Mouse (Mus musculus): Measurements from ENCODE around the gene Ndufs6.

Ndufs6 gene

GRCm38 (mm10) chr13:73306085-73306410 lies 22.3 kb downstream of the Ndufs6 start:
- DNase-seq (ENCODE audit: low spot score) = no peak

- DNase-seq (ENCODE audit: low spot score) = no peak
Measured at GRCm38 (mm10) chr13:73305398-73306084, 22.8 kb downstream of the Ndufs6 start.

- no peak for DNase-seq (ENCODE audit: low spot score)
Measured at GRCm38 (mm10) chr13:73304729-73305128, 23.6 kb downstream of the Ndufs6 start.

GRCm38 (mm10) chr13:73299322-73299721 lies 29.0 kb downstream of the Ndufs6 start:
- no peak for DNase-seq (ENCODE audit: low spot score)

GRCm38 (mm10) chr13:73298717-73299116 lies 29.6 kb downstream of the Ndufs6 start:
- no peak for DNase-seq (ENCODE audit: low spot score)

GRCm38 (mm10) chr13:73291102-73291501 lies 37.2 kb downstream of the Ndufs6 start:
- DNase-seq (ENCODE audit: low spot score) = no peak

GRCm38 (mm10) chr13:73290206-73290605 lies 38.1 kb downstream of the Ndufs6 start:
- no peak for DNase-seq (ENCODE audit: low spot score)

GRCm38 (mm10) chr13:73283534-73283933 lies 44.8 kb downstream of the Ndufs6 start:
- DNase-seq (ENCODE audit: low spot score) = no peak

GRCm38 (mm10) chr13:73282407-73282806 lies 45.9 kb downstream of the Ndufs6 start:
- DNase-seq (ENCODE audit: low spot score) = no peak

- no peak for DNase-seq (ENCODE audit: low spot score)
Measured at GRCm38 (mm10) chr13:73279196-73279595, 49.1 kb downstream of the Ndufs6 start.

GRCm38 (mm10) chr13:73277797-73278196 lies 50.5 kb downstream of the Ndufs6 start:
- DNase-seq (ENCODE audit: low spot score) = no peak

- DNase-seq (ENCODE audit: low spot score) = no peak
Measured at GRCm38 (mm10) chr13:73277361-73277760, 51.0 kb downstream of the Ndufs6 start.

GRCm38 (mm10) chr13:73273536-73273935 lies 54.8 kb downstream of the Ndufs6 start:
- DNase-seq (ENCODE audit: low spot score) = no peak

- DNase-seq (ENCODE audit: low spot score) = no peak
Measured at GRCm38 (mm10) chr13:73272794-73273282, 55.5 kb downstream of the Ndufs6 start.

GRCm38 (mm10) chr13:73271336-73272242 lies 56.8 kb downstream of the Ndufs6 start:
- DNase-seq (ENCODE audit: low spot score) = no peak

- DNase-seq (ENCODE audit: low spot score) = no peak
Measured at GRCm38 (mm10) chr13:73270451-73271081, 57.8 kb downstream of the Ndufs6 start.

GRCm38 (mm10) chr13:73269891-73270290 lies 58.5 kb downstream of the Ndufs6 start:
- DNase-seq (ENCODE audit: low spot score) = no peak

Measured in adipocyte (in vitro differentiated cells).